Mouse (Mus musculus): ENCODE results near the gene Cep41.

- TF ChIP-seq POLR2A (IDR thresholded peaks at IDR 0.05; ENCODE audit: borderline replicate concordance, insufficient read depth, low read length) (no peak), CTCF (IDR thresholded peaks at IDR 0.05; ENCODE audit: borderline replicate concordance, insufficient read depth, low read depth, low read length) (no peak)
Observed at GRCm38 (mm10) chr6:30702881-30703280, 9.3 kb upstream of the Cep41 start.
